Mouse (Mus musculus): ENCODE measurements around the gene Arl5c.

DNA sequence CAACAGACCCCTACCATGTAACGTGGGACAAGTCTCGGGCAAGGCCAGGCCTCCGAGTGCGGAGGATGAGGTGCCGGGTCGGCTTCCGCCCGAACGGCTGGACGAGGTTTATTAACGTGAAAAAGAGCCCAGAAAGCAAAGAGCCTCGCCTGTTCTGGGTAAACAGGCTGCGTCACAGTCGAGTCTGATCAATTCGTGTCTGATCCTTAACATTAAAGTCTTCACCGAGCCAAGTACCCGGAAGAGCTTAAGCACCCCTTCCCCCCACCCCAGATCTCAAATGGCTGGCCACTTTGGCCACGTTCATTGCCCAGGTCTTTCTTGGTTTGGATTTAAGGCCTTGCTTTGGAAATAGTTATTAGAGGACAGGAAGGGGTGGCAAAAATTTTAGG, 31.3 kb upstream of the Arl5c start:
- TF ChIP-seq CTCF (conservative IDR thresholded peaks at IDR 0.05; ENCODE audit: low read length): no peak
- TF ChIP-seq POU5F1 (IDR thresholded peaks at IDR 0.05; ENCODE audit: borderline replicate concordance, low read length): no peak
- TF ChIP-seq NANOG (IDR thresholded peaks at IDR 0.05; ENCODE audit: borderline replicate concordance, low read length): no peak
